Mouse (Mus musculus) hindbrain, embryonic 13.5 days (tissue): ENCODE results near the gene Ces1h. TPM values are rescaled to one million over a fixed set of nuclear protein-coding genes. Genes with fewer than 3 reads are reported as not detected.

ENCODE experiments used
- ATAC-seq: fragments of 200-750 bp; cut with Nextera tagmentation; 2 replicates; pipeline ENCODE4 v1.8.0; 2017; ENCODE audit warnings: moderate TSS enrichment; ENCODE audit not compliant: low FRiP score
- H3K27ac ChIP-seq: fragments of 300-500 bp; sonication (generic); 2 replicates; pipeline ENCODE4 v1.5.1; 2015; ENCODE audit warnings: inconsistent platforms, mild to moderate bottlenecking, moderate library complexity
- H3K27me3 ChIP-seq: fragments of 300-500 bp; sonication (generic); 2 replicates; pipeline ENCODE4 v1.6.1; 2015; ENCODE audit warnings: mild to moderate bottlenecking, inconsistent platforms
- H3K36me3 ChIP-seq: fragments of 300-500 bp; sonication (generic); 2 replicates; pipeline ENCODE4 v1.6.1; 2015; ENCODE audit warnings: mild to moderate bottlenecking, inconsistent platforms
- H3K4me1 ChIP-seq: fragments of 300-500 bp; sonication (generic); replicated peaks from 2 replicates; pipeline ENCODE4 v1.6.1; 2015; ENCODE audit warnings: inconsistent platforms
- H3K4me2 ChIP-seq: fragments of 300-500 bp; sonication (generic); 2 replicates; pipeline ENCODE4 v1.6.1; 2015; ENCODE audit warnings: inconsistent platforms, mild to moderate bottlenecking, moderate library complexity
- H3K4me3 ChIP-seq: fragments of 300-500 bp; sonication (generic); 2 replicates; pipeline ENCODE4 v1.5.1; 2015; ENCODE audit warnings: mild to moderate bottlenecking, inconsistent platforms
- H3K9ac ChIP-seq: fragments of 300-500 bp; sonication (generic); 2 replicates; pipeline ENCODE4 v1.6.1; 2015; ENCODE audit warnings: mild to moderate bottlenecking, inconsistent platforms
- H3K9me3 ChIP-seq: fragments of 300-500 bp; sonication (generic); 2 replicates; pipeline ENCODE4 v1.6.1; 2016; ENCODE audit warnings: inconsistent platforms
- whole genome bisulfite sequencing: fragments of 180-500 bp; shearing (Covaris S2); methylation state at CpG from one replicate; pipeline ENCODE4 v1.1.7; 2015; 5-methylcytosine and 5-hydroxymethylcytosine counted together
- polyA plus RNA-seq: library from polyadenylated mRNA; unstranded; fragments of >200 nt; fragmentation: Nextera tagmentation; extraction: Ambion mirVana; gene quantifications from 2 replicates; pipeline ENCODE4 v1.2.1, GENCODE M21; 2015

Gene Ces1h
- polyA plus RNA-seq, 1 experiment from 2014 or later, result not detected

GRCm38 (mm10) chr8:93325123-93325522 lies 54.4 kb downstream of the Ces1h start:
- no peaks in the 10 kb centered on the region for H3K9me3 ChIP-seq
- H3K36me3 ChIP-seq, result no peaks in the 10 kb centered on the region
- H3K9ac ChIP-seq, result no peak overlapping the region
- no peaks in the 10 kb centered on the region for H3K27me3 ChIP-seq
- no peak for ATAC-seq
- H3K4me1 ChIP-seq, result no peaks in the 10 kb centered on the region
- WGBS, result 70% methylated on average over 2 of the region's 2 CpGs
- H3K27ac ChIP-seq, result no peak overlapping the region
- no peak overlapping the region for H3K4me3 ChIP-seq
- H3K4me2 ChIP-seq, result no peak overlapping the region

- H3K27ac ChIP-seq, result no peak overlapping the region
- no peaks in the 10 kb centered on the region for H3K9me3 ChIP-seq
- H3K4me2 ChIP-seq, result no peak overlapping the region
- 95% methylated on average over 2 of the region's 2 CpGs for WGBS
- no peaks in the 10 kb centered on the region for H3K4me1 ChIP-seq
- ATAC-seq, result no peak
- no peaks in the 10 kb centered on the region for H3K27me3 ChIP-seq
- no peak overlapping the region for H3K9ac ChIP-seq
- no peak overlapping the region for H3K4me3 ChIP-seq
- H3K36me3 ChIP-seq, result no peaks in the 10 kb centered on the region
Observed at GRCm38 (mm10) chr8:93317031-93317430, 62.5 kb downstream of the Ces1h start.

- no peaks in the 10 kb centered on the region for H3K36me3 ChIP-seq
- WGBS, result 71% methylated on average over 2 of the region's 2 CpGs
Observed at GRCm38 (mm10) chr8:93315557-93315956, 64.0 kb downstream of the Ces1h start.

More at GRCm38 (mm10) chr8:93315557-93315956, 64.0 kb downstream of the Ces1h start:
- Histone ChIP-seq H3K27ac (no peak overlapping the region), H3K4me2 (no peak overlapping the region), H3K9ac (no peak overlapping the region), H3K4me3 (no peak overlapping the region), H3K27me3 (no peaks in the 10 kb centered on the region), H3K9me3 (no peaks in the 10 kb centered on the region), H3K4me1 (no peaks in the 10 kb centered on the region)
- no peak for ATAC-seq

Other genes starting within 250 kb of the Ces1h start
- not detected in 2 replicates for gene Ces1c, start 248.4 kb downstream of the Ces1h start, polyA plus RNA-seq
- 0.21 and 0.26 TPM in 2 replicates for gene Ces1d, start 181.9 kb downstream of the Ces1h start, polyA plus RNA-seq
- not detected in 2 replicates for gene Ces1e, start 150.1 kb downstream of the Ces1h start, polyA plus RNA-seq
- not detected in 2 replicates for gene Ces1f, start 100.0 kb downstream of the Ces1h start, polyA plus RNA-seq
- gene Ces1g, start 42.4 kb downstream of the Ces1h start, polyA plus RNA-seq, result not detected in 2 replicates
- 0.45 and 0.49 TPM in 2 replicates for gene Ces5a, start 156.1 kb upstream of the Ces1h start, polyA plus RNA-seq